Mouse (Mus musculus): ENCODE data around the gene Numb. TPM values are rescaled to one million over a fixed set of nuclear protein-coding genes. Genes with fewer than 3 reads are reported as not detected.

Numb gene
- total RNA-seq, 2 experiments from 2014 or later = 16.4 to 16.7 TPM

GRCm38 (mm10) chr12:83860688-83861087, 61.0 kb downstream of the Numb start:
- intact Hi-C loops (cut with DNase I; ENCODE audit: low total_unique reads) = no loop called here
- no peak for DNase-seq

DNA sequence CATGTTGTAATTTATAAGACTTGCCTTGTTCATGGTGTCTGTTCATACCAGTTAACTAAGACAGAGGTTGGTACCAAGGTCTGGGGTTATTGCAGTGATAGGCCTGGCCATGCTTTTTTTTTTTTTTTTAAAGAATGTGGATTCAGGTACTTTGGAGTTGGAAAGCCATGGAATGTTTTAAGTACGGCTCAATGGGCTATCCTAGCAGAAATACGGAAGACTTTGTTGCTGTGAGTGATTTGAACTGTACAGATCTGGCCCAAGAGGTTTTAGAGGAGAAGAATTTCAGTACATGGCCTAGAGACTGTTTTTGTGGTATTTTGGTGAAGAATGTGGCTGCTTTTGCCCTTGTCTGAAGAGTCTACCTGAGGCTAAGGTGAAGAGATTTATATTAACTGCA, 63.7 kb downstream of the Numb start:
- intact Hi-C loops (cut with DNase I; ENCODE audit: low total_unique reads) = no loop called here
- no peak for DNase-seq

- DNase-seq = no peak
- intact Hi-C loops (cut with DNase I; ENCODE audit: low total_unique reads) = no loop called here
These were observed 66.5 kb downstream of the Numb start for GRCm38 (mm10) chr12:83855211-83855610.

DNA sequence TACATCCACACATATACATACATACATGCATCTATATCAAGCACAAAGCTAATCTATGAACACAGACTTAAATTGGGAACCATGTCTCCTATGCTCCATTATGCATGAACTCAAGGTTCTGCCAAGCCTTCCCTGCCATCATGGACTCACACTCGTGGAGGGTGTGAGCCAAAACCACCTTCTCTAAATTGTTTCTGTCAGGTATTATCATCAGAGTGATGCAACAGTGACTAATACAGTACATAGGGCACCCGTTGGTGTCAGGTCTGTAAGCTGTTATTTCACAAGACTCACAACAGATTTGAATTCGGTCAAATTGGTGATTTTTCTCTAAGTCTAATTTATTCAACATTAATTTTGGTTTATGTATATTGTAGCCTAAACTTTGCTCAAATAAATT, 67.5 kb downstream of the Numb start:
- DNase-seq = no peak
- intact Hi-C loops (cut with DNase I; ENCODE audit: low total_unique reads) = no loop called here

DNA sequence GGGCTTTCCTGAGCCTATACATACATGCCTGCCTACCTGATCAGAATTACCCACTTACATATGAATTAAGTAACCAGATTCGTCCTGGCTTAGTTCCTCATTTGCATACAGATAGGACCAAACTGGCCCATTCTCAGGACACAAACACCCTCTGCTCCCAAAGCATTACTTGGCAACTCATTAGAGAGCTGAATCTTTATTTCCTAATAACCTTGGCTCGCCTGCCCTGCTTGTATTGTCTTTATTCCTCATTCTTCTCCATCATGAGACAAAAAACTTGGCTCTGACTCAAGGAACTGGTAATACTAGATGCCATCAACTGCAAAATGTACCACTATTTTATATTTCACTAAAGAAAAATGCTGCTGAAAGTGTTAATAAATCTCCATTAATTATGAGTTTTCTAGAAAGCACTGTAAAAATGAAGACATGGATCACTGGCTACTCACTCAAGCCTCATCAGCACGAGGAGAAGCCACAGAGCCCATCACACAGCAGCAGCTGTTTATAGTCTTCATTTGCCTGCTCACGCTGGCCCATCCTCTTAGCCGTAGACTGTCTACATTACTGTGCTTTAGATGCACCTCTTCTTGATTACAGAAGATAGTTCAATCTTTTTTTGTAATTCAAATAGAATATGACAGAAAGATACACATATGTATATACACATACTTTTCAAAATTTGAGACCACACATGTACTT, 69.1 kb downstream of the Numb start:
- intact Hi-C loops (cut with DNase I; ENCODE audit: low total_unique reads) = no loop called here
- no peak for DNase-seq

- no peak for DNase-seq
- intact Hi-C loops (cut with DNase I; ENCODE audit: low total_unique reads) = no loop called here
These were observed 71.4 kb downstream of the Numb start for GRCm38 (mm10) chr12:83850334-83850733.

DNA sequence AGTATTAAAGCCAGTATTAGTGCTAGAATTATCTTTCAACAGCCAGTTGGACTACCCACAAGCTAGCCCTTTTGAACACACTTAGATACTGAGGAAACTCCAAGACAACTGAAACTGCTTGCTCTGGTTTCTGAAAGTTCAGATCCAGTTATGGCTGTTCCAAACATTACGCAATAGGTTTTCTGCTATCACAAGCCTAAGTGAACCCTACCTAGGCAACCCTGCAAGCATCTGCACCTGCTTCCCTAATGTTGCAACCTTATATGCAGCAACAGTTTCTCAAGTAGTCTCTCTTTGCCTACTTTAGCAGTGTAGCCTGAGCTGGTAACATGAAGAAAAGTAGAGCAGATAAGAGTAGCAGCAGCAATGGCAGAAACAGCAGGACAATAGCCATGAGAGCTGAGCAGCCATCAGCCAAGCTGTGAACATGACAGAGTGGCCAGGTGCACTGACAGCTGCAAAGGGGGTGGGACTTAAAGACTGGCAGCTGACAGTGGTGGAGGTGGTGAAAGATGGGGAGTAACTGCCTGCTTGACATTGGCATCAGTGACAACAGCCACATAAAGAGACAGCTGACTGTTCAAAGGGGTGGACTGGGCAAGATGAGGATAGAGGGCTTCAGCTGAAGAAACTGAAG, 73.0 kb downstream of the Numb start:
- peak; percentile 10 for DNase-seq
- intact Hi-C loops (cut with DNase I; ENCODE audit: low total_unique reads) = no loop called here

DNA sequence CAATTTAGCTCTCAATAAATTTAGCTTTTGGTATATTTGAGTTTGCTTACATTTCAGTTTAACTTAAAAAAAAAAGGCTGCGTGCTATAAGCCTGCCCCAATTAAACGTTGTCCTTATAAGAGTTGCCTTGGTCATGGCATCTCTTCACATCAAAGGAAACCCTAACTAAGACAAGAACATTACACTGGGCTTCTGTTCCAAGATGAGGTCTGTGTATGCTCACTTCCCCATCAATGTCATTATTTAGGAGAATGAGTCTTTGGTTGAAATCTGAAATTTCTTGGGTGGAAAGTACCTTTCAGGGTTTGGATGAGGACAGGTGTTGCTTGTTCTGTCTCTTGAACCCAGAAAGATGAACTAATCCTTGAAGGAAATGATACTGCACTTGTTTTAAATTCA, 73.9 kb downstream of the Numb start:
- intact Hi-C loops (cut with DNase I; ENCODE audit: low total_unique reads) = no loop called here
- DNase-seq = no peak

- DNase-seq = no peak
- intact Hi-C loops (cut with DNase I; ENCODE audit: low total_unique reads) = no loop called here
These were observed 78.9 kb downstream of the Numb start for GRCm38 (mm10) chr12:83842678-83843440.

DNA sequence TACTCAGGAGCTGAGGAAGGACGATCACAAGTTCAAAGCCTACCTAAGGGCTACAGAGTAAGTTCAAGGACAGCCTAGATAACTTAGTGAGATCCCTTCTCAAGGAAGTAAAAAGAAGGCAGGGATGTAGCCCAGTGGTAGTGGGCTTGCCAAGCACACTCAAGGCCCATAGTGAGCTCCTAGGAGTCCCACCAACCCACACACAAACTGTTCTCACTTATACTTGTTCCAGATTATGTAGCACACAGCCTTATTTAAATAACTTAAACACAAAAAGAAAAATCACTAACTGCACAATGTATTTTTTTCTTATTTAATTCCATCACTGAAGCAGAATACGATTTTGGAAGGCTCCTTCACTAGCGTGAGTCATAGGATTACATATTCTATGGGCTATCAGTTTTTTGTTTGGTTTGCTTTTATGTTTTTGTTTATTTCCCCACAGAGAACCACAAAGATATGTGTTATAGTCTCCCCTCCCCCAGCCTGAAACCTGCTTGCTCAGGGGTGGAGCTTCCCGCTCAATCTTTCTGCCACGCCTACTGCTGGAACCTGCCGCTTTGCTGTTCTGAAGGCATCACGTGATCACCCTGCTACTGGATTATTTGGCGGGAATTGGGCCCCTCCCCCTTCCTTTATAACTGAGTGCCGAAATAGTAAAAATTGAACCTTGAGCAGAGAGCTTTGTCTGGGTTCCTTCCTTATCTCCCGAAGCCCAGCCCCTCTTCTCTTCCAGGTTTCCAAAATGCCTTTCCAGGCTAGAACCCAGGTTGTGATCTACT, 80.1 kb downstream of the Numb start:
- intact Hi-C loops (cut with DNase I; ENCODE audit: low total_unique reads) = no loop called here
- no peak for DNase-seq

- intact Hi-C loops (cut with DNase I; ENCODE audit: low total_unique reads) = no loop called here
- no peak for DNase-seq
These were observed 87.8 kb downstream of the Numb start for GRCm38 (mm10) chr12:83833979-83834378.

- intact Hi-C loops (cut with DNase I; ENCODE audit: low total_unique reads) = no loop called here
- no peak for DNase-seq
These were observed 91.3 kb downstream of the Numb start for GRCm38 (mm10) chr12:83830424-83830823.

- no peak for DNase-seq
- intact Hi-C loops (cut with DNase I; ENCODE audit: low total_unique reads) = no loop called here
These were observed 105.1 kb downstream of the Numb start for GRCm38 (mm10) chr12:83816616-83817015.

DNA sequence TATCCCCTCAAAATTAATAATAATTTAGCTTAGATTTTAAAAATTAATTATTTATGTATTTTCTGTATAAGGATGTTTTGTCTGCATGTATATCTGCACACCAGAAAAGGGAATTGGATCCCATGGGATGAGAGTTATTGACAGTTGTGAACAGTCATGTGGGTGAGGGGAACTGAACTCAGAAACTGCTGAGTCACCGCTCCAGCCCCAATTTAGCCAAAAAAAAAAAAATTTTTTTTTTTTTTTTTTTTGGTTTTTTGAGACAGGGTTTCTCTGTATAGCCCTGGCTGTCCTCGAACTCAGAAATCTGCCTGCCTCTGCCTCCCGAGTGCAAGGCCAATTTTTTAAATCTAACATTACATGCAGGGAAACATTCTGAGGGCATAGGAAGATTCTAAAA, 109.8 kb downstream of the Numb start:
- DNase-seq = no peak
- intact Hi-C loops (cut with DNase I; ENCODE audit: low total_unique reads) = no loop called here

DNA sequence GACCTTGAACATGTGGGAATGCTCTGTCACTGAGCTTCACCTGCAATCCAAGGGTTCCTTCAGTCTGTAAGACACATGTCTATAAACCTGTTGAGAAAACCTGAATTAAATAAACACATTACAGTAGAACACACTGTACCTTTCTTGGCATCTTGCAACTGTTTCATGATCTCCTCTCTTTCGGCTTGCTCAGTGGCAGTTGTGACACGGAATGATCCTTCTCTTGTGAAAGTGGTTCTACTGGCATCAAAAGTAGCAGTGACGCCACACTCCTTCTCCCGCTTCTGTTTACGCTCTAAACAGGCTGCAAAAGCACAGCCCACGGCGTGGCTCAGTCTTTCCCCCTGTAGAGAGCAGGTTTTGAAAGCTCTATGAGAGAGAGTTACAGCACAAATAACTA, 118.1 kb downstream of the Numb start:
- intact Hi-C loops (cut with DNase I; ENCODE audit: low total_unique reads) = no loop called here
- no peak for DNase-seq

DNA sequence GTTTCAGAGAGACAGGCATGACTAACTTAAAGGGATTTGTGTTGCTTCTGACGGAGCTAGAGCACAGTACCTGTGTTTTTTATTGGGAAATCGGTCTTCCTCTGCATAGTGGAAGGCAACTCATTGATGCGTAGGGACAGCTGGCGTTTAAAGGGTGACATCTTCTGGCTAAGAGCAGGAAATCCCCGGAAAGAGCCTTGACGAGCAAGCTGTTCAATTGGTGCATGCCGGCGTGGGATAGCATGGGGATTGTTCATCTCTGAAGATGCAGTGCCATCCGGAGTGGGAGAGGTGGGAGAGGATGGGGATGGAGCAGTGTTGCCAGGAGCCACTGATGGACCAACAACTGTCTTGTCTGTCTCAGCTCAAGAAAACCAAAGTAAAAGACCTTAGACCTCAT, 120.8 kb downstream of the Numb start:
- intact Hi-C loops (cut with DNase I; ENCODE audit: low total_unique reads) = no loop called here
- DNase-seq = no peak

DNA sequence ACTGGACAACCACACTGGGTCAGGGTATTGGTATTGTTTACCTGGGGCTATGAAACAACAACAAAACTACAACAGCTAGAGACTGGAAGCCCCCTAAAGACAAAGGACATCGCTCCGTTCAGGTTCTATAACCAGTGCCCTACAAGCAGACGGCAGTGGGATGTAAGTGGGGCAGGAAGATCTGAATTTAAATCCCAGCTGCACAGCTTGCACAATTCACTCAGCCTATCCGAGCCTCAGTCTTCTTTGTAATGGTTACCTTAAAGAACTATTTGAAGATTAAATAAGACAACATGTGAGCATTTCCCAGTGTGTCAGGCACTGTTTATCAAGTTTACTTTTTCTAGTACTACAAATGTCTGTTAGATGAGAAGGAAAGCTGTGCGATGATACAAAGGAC, 123.4 kb downstream of the Numb start:
- intact Hi-C loops (cut with DNase I; ENCODE audit: low total_unique reads) = loop anchor here (5.0 kb wide), 1 partner anchor 81 kb away; no protein-coding TSS in a partner anchor
- DNase-seq = no peak

DNA sequence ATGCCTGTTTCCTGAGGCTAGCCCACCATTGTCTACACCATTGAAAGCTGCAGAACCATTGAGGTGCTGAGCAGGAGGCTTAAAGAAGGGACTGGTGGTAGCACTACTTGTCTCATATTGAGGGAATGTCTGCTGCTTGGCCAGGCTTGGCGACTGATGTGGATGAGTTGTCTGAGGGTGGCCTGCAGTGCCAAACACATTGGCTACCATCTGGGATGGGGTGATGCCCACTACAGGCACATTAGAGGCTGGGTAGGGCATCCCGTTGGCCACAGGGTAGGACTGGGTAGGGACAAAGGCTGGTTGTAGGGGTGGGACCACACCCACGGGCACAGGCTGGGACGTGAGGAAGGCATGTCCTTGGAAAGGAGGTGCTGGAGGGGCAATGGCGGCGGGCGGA, 126.1 kb downstream of the Numb start:
- intact Hi-C loops (cut with DNase I; ENCODE audit: low total_unique reads) = loop anchor here (5.0 kb wide), 1 partner anchor 78 kb away; no protein-coding TSS in a partner anchor
- DNase-seq = no peak

DNA sequence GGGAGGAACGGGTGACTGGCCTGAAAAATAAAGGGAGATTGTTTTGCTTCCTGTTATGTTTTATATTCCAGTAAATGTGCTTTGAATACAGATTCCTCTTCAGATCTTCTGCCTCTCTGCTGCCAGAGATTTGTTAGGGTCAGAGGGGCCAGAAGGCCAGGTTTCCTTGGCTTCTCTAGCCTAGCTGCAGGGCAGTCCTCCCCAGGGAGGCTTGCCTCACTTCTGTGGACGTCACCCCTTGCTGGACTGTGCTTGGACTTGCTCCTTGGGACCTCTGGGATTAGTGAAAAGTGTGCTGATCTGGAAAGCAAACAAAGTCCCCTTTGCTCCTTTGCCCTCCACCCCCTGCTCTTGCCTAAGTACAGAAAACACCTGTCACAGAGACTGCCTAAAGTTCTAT, 126.7 kb downstream of the Numb start:
- no peak for DNase-seq
- intact Hi-C loops (cut with DNase I; ENCODE audit: low total_unique reads) = loop anchor here (5.0 kb wide), 1 partner anchor 78 kb away; no protein-coding TSS in a partner anchor

Data from gastrocnemius, postnatal 14 days (tissue).